7 mouse cellular contexts compared by ENCODE assay signal in the genomic region with DNA sequence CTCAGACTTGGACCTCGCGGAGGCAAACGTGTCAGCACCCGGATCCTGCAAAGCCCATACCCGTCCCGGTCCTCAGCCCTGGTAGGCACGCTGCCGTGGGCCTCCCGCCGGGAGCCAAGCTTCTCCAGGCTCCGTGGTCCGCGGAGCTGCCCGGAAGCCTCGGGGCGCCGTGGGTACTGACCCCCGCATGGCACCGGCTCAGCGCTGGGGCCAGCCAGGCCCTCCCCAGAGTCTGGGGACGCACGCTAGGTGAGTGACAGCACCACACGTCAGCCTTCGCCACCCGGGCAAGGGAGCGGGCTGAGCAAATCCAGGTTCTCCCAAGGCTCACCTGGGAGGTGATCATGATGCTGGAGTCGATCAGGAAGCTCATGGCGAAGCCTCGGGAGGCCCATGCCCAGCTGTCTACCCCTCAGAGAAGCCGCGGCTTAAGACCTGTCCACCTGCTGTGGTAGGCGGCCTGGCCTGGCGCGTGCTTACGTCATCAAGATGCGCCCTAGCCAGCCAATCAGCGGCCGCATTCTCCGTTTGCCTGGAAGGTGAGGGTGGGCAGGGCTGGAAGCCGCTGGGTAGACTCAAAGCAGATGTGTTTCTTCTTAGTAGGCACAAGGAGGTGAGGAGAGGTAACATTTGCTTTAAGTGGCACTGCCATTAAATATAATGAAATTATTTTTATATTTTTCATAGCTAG. TPM values are rescaled to one million over a fixed set of nuclear protein-coding genes. Genes with fewer than 3 reads are reported as not detected.
DNase-seq lines count a peak whose midpoint lies in the region; ATAC-seq lines count a peak whose summit lies in the region.

Gpr89 (minus strand) TSS at position 496 of the 691 bp plus-strand sequence.

- peak within 1 kb of the TSS; percentile 53 for H3K4me2 ChIP-seq in intestine, embryonic 16.5 days (ENCODE audit: low read depth, low read length)
- H3K4me2 ChIP-seq in midbrain, embryonic 11.5 days: peak within 1 kb of the TSS; percentile 68

- no peaks in the 10 kb centered on the region for H3K36me3 ChIP-seq in intestine, embryonic 16.5 days (ENCODE audit: control insufficient read depth, insufficient read depth, low read length)
- no peaks in the 10 kb centered on the region for H3K36me3 ChIP-seq in midbrain, embryonic 11.5 days (ENCODE audit: control insufficient read depth, insufficient read depth, low read length)

- ATAC-seq in intestine, embryonic 16.5 days: peak; percentile 93
- ATAC-seq in midbrain, embryonic 11.5 days (ENCODE audit: low FRiP score): peak; percentile 97

- intact Hi-C loops in left cerebral cortex, postnatal 36 days (cut with DNase I): no loop called here

- peak within 1 kb of the TSS; percentile 3; the same call in 1 of the 2 replicates for H3K27ac ChIP-seq in intestine, embryonic 16.5 days (ENCODE audit: low read length)
- no peak within 1 kb of the TSS for H3K27ac ChIP-seq in midbrain, embryonic 11.5 days (ENCODE audit: low read depth, low read length)

- H3K9me3 ChIP-seq in intestine, embryonic 16.5 days (ENCODE audit: control insufficient read depth, low read length): no peaks in the 10 kb centered on the region
- H3K9me3 ChIP-seq in midbrain, embryonic 11.5 days (ENCODE audit: control insufficient read depth, low read length): no peaks in the 10 kb centered on the region

- WGBS in intestine, embryonic 16.5 days: under 1% methylated on average over 40 of the region's 40 CpGs
- WGBS in midbrain, embryonic 11.5 days: under 1% methylated on average over 40 of the region's 40 CpGs

- H3K4me3 ChIP-seq in intestine, embryonic 16.5 days (ENCODE audit: low read length): peak within 1 kb of the TSS; percentile 78
- H3K4me3 ChIP-seq in midbrain, embryonic 11.5 days (ENCODE audit: low read depth, low read length): peak within 1 kb of the TSS; percentile 99

- peaks cover 10% of the 10 kb centered on the region for H3K4me1 ChIP-seq in intestine, embryonic 16.5 days (ENCODE audit: control insufficient read depth, insufficient read depth, low read length)
- peaks cover 5% of the 10 kb centered on the region for H3K4me1 ChIP-seq in midbrain, embryonic 11.5 days (ENCODE audit: control insufficient read depth, insufficient read depth, low read length)

- H3K9ac ChIP-seq in intestine, embryonic 16.5 days (ENCODE audit: low read depth, low read length): peak within 1 kb of the TSS; percentile 88
- peak within 1 kb of the TSS; percentile 89 for H3K9ac ChIP-seq in midbrain, embryonic 11.5 days (ENCODE audit: low read length)

- no peaks in the 10 kb centered on the region for H3K27me3 ChIP-seq in intestine, embryonic 16.5 days (replicated peaks; ENCODE audit: control insufficient read depth, insufficient read depth, low read length)
- H3K27me3 ChIP-seq in midbrain, embryonic 11.5 days (ENCODE audit: control insufficient read depth, insufficient read depth, low read length): no peaks in the 10 kb centered on the region

- DNase-seq in adrenal gland, adult 8-10 months: peak; percentile 91
- peak; percentile 95 for DNase-seq in embryo, embryonic 9.5 days (ENCODE audit: extremely low spot score)
- DNase-seq in gastrocnemius, postnatal 4 days (ENCODE audit: low spot score in 2 of 2): peak; percentile 88 to 90
- DNase-seq in left cerebral cortex, postnatal 36 days (ENCODE audit: low spot score in 2 of 2): peak; percentile 95
- DNase-seq in midbrain, embryonic 11.5 days (ENCODE audit: low spot score, missing footprints): peak; percentile 100
- DNase-seq in skeletal muscle tissue, adult 2 months (ENCODE audit: low read depth, low spot score): peak; percentile 85

RNA-seq across cellular contexts. Expression of gene Gpr89, which starts in this region (rescaled TPM):
- total RNA-seq in adrenal gland, adult 8-10 months (2022): 10 to 100 TPM; 37.7 to 43.1 (median 41.9) TPM
- 10 to 100 TPM; 21.1 to 23.6 TPM for total RNA-seq in gastrocnemius, postnatal 4 days (2021)
- 93.4 and 103 TPM in 2 replicates for polyA plus RNA-seq in intestine, embryonic 16.5 days (2015; fragmentation: Nextera tagmentation; extraction: Ambion mirVana)
- total RNA-seq in left cerebral cortex, postnatal 36 days (2021): 10 to 100 TPM; 44.6 to 48.8 TPM
- polyA plus RNA-seq in midbrain, embryonic 11.5 days (2014; fragmentation: Nextera tagmentation; extraction: Ambion mirVana): 40.3 TPM in 2 replicates
